In the genomic region with DNA sequence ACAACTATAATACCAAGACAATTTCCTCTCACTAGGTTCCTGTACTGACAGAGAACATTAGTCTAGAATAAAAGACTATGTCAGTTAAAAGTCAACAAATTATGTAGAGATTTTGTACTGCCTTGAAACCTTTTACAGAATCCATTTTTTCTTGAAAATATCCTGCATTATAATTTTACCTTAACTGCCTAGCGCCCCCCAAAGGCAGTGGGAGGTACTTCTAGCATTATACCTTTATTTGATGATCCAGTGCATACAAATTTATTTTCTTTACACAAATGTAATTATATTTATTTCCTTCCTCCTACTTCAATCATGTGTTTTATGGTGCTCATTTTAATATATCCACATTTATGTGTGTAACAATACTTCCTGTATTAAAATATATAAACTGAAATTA, we compare ENCODE assay signal across 12 mouse cellular contexts.
"Had no signal": no experiment of that assay in that cellular context is flagged by ENCODE, and none has a peak within 500 bp of the region (broad histone marks: within the 10 kb centered on the region; RNA-seq: fewer than 3 reads in every experiment).

No protein-coding gene starts in this region.

- DNase-seq: kidney, postnatal 36 days; lung, embryonic 14.5 days; lung, postnatal 10 days; lung, postnatal 4 days; thymus, adult 2 months; thymus, postnatal 25 days had no signal

- H3K36me3 ChIP-seq: limb, embryonic 15.5 days; liver, embryonic 12.5 days; midbrain, embryonic 10.5 days; midbrain, embryonic 15.5 days; neural tube, embryonic 12.5 days had no signal

- H3K27me3 ChIP-seq: limb, embryonic 15.5 days; liver, embryonic 12.5 days; midbrain, embryonic 15.5 days; neural tube, embryonic 12.5 days had no signal

- H3K4me3 ChIP-seq: limb, embryonic 15.5 days; liver, embryonic 12.5 days; midbrain, embryonic 10.5 days; midbrain, embryonic 15.5 days; neural tube, embryonic 12.5 days had no signal

- H3K9me3 ChIP-seq: limb, embryonic 15.5 days; liver, embryonic 12.5 days; midbrain, embryonic 10.5 days; midbrain, embryonic 15.5 days; neural tube, embryonic 12.5 days had no signal

- H3K4me2 ChIP-seq: limb, embryonic 15.5 days; liver, embryonic 12.5 days; lung, embryonic 14.5 days; midbrain, embryonic 15.5 days; neural tube, embryonic 12.5 days had no signal

- H3K4me1 ChIP-seq: limb, embryonic 15.5 days; liver, embryonic 12.5 days; midbrain, embryonic 10.5 days; midbrain, embryonic 15.5 days; neural tube, embryonic 12.5 days had no signal

- H3K27ac ChIP-seq: kidney, postnatal 0 days; limb, embryonic 15.5 days; liver, embryonic 12.5 days; midbrain, embryonic 10.5 days; midbrain, embryonic 15.5 days; neural tube, embryonic 12.5 days had no signal

- H3K9ac ChIP-seq: limb, embryonic 15.5 days; liver, embryonic 12.5 days; lung, embryonic 14.5 days; midbrain, embryonic 15.5 days; neural tube, embryonic 12.5 days had no signal

- ATAC-seq: liver, embryonic 12.5 days; midbrain, embryonic 15.5 days had no signal
